8 mouse cellular contexts compared by ENCODE assay signal in genomic region chr3:151293981-151294605, GRCm38 (mm10).
DNase-seq lines count a peak whose midpoint lies in the region; ATAC-seq and TF ChIP-seq lines count a peak whose summit lies in the region.

No protein-coding gene starts in this region.

- peak overlapping the region; percentile 93 for H3K27ac ChIP-seq in bone marrow macrophage, adult 2 months (ENCODE audit: insufficient read depth, low read depth, low read length)
- peak overlapping the region; percentile 42 for H3K27ac ChIP-seq in heart, embryonic 13.5 days (replicated peaks)

- TF ChIP-seq CTCF in bone marrow macrophage, adult 2 months (IDR thresholded peaks at IDR 0.05; ENCODE audit: low read depth, low read length), result no peak

- no peaks in the 10 kb centered on the region for H3K27me3 ChIP-seq in heart, embryonic 13.5 days (replicated peaks)
- no peaks in the 10 kb centered on the region for H3K27me3 ChIP-seq in megakaryocyte, embryonic 14.5 days (replicated peaks)

- H3K9me3 ChIP-seq in heart, embryonic 13.5 days, result no peaks in the 10 kb centered on the region
- no peaks in the 10 kb centered on the region for H3K9me3 ChIP-seq in megakaryocyte, embryonic 14.5 days

- peaks cover 11% of the 10 kb centered on the region for H3K4me1 ChIP-seq in bone marrow macrophage, adult 2 months (ENCODE audit: control insufficient read depth, insufficient read depth, low read length)
- H3K4me1 ChIP-seq in heart, embryonic 13.5 days, result peaks cover 10% of the 10 kb centered on the region
- peaks cover 5% of the 10 kb centered on the region; the same call in 1 of the 2 replicates for H3K4me1 ChIP-seq in megakaryocyte, embryonic 14.5 days

- peak overlapping the region; percentile 61 for H3K4me3 ChIP-seq in bone marrow macrophage, adult 2 months (ENCODE audit: insufficient read depth, low read length)
- H3K4me3 ChIP-seq in heart, embryonic 13.5 days, result no peak overlapping the region
- peak overlapping the region; percentile 80 for H3K4me3 ChIP-seq in megakaryocyte, embryonic 14.5 days (replicated peaks)

- ATAC-seq in common myeloid progenitor, adult 5-6 weeks (replicated peaks; ENCODE audit: low read depth, poor library complexity, severe bottlenecking), result peak; percentile 91
- no peak for ATAC-seq in heart, embryonic 13.5 days (ENCODE audit: extremely low read depth, insufficient number of reproducible peaks, low FRiP score, low TSS enrichment)

- H3K4me2 ChIP-seq in heart, embryonic 13.5 days, result peak overlapping the region; percentile 33; the same call in 1 of the 2 replicates

- DNase-seq in kidney, postnatal 10 days, result peak; percentile 58
- DNase-seq in thymus, postnatal 10 days (ENCODE audit: low spot score in 2 of 2), result peak; percentile 10 to 12
- no peak for DNase-seq in urinary bladder, adult 18-20 months (ENCODE audit: low spot score in 2 of 2)
- DNase-seq in layer of hippocampus, postnatal 25 days (ENCODE audit: extremely low spot score in 1 of 2, low spot score in 1 of 2), result no peak

- WGBS in heart, embryonic 13.5 days, result 41% methylated on average over 11 of the region's 11 CpGs

- peak overlapping the region; percentile 28; the same call in 1 of the 2 replicates for H3K9ac ChIP-seq in heart, embryonic 13.5 days

- H3K36me3 ChIP-seq in heart, embryonic 13.5 days, result no peaks in the 10 kb centered on the region
- no peaks in the 10 kb centered on the region for H3K36me3 ChIP-seq in megakaryocyte, embryonic 14.5 days (replicated peaks; ENCODE audit: low read length)

- TF ChIP-seq POLR2A in bone marrow macrophage, adult 2 months (IDR thresholded peaks at IDR 0.05; ENCODE audit: borderline replicate concordance, low read depth, low read length), result no peak

Comparison
In these comparisons a context has a peak if more than half of its experiments do, and no peak if none do; other contexts are left out.
1. DNase-seq: peak in kidney, postnatal 10 days (single experiment) and thymus, postnatal 10 days (2 of 2); none in urinary bladder, adult 18-20 months (0 of 2) and layer of hippocampus, postnatal 25 days (0 of 2).